Mouse (Mus musculus) stomach, embryonic 16.5 days (tissue): ENCODE measurements around the gene 1700017B05Rik. TPM values are rescaled to one million over a fixed set of nuclear protein-coding genes. Genes with fewer than 3 reads are reported as not detected.

Experiments used
- ATAC-seq: fragments of 200-750 bp; cut with Nextera tagmentation; 2 replicates; pipeline ENCODE4 v1.8.0; 2017; ENCODE audit warnings: moderate number of reproducible peaks, moderate TSS enrichment; ENCODE audit not compliant: insufficient read depth, low FRiP score
- H3K27ac ChIP-seq: fragments of 300-500 bp; sonication (generic); 2 replicates; pipeline ENCODE4 v1.5.1; 2014; ENCODE audit warnings: low read length
- H3K27me3 ChIP-seq: fragments of 300-500 bp; sonication (generic); 2 replicates; pipeline ENCODE4 v1.6.1; 2014; ENCODE audit warnings: low read length, control low read depth, mixed read lengths; ENCODE audit not compliant: control insufficient read depth, insufficient read depth
- H3K36me3 ChIP-seq: fragments of 300-500 bp; sonication (generic); 2 replicates; pipeline ENCODE4 v1.6.1; 2014; ENCODE audit warnings: low read length; ENCODE audit not compliant: control insufficient read depth, insufficient read depth
- H3K4me1 ChIP-seq: fragments of 300-500 bp; sonication (generic); 2 replicates; pipeline ENCODE4 v1.6.1; 2014; ENCODE audit warnings: low read length, control low read depth, mixed read lengths; ENCODE audit not compliant: control insufficient read depth, insufficient read depth
- H3K4me2 ChIP-seq: fragments of 300-500 bp; sonication (generic); 2 replicates; pipeline ENCODE4 v1.6.1; 2014; ENCODE audit warnings: low read depth, low read length, mixed read lengths
- H3K4me3 ChIP-seq: fragments of 300-500 bp; sonication (generic); replicated peaks from 2 replicates; pipeline ENCODE4 v1.5.1; 2014; ENCODE audit warnings: mild to moderate bottlenecking, low read length
- H3K9ac ChIP-seq: fragments of 300-500 bp; sonication (generic); 2 replicates; pipeline ENCODE4 v1.6.1; 2014; ENCODE audit warnings: low read length
- H3K9me3 ChIP-seq: fragments of 300-500 bp; sonication (generic); replicated peaks from 2 replicates; pipeline ENCODE4 v1.6.1; 2016; ENCODE audit warnings: low read length, control low read depth; ENCODE audit not compliant: control insufficient read depth
- WGBS: fragments of 180-500 bp; shearing (Covaris S2); extraction: QIAGEN DNeasy Blood & Tissue Kit; methylation state at CpG from one replicate; pipeline ENCODE4 v1.1.7; 2014; 5-methylcytosine and 5-hydroxymethylcytosine counted together
- polyA plus RNA-seq: library from polyadenylated mRNA; unstranded; fragments of >200 nt; fragmentation: Nextera tagmentation; extraction: Ambion mirVana; gene quantifications from 2 replicates; pipeline ENCODE4 v1.2.1, GENCODE M21; 2015

1700017B05Rik gene
- polyA plus RNA-seq, 1 experiment from 2014 or later: 23.0 TPM

DNA sequence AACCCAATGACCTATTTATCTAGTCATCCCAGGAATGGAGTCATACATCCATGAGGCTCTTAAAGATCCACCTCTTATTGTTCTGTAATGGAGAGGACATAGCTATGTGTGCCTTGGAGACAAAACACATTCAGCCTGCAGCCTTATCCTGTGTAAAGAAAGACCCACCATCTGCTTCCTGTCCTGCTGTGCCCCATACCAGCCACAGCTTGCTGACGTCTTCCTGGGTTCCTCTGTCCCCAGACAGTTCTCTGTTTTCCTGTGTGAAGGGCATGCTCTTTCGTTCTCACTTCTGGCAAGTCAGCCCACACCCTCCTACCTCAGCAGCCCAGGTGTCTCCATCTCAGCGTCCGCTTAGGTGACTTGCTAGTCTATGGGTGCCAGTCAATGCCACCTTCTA is 15.9 kb upstream of the 1700017B05Rik start:
- H3K4me2 ChIP-seq: no peak overlapping the region
- no peaks in the 10 kb centered on the region for H3K27me3 ChIP-seq
- no peaks in the 10 kb centered on the region for H3K36me3 ChIP-seq
- 40% methylated on average over 4 of the region's 4 CpGs for WGBS
- ATAC-seq: no peak
- H3K4me1 ChIP-seq: peaks cover 20% of the 10 kb centered on the region
- 0 out of 2 replicates have a peak overlapping the region, but pooled peaks have one; percentile 5 for H3K9ac ChIP-seq
- H3K27ac ChIP-seq: no peak overlapping the region
- no peaks in the 10 kb centered on the region for H3K9me3 ChIP-seq
- H3K4me3 ChIP-seq: no peak overlapping the region

DNA sequence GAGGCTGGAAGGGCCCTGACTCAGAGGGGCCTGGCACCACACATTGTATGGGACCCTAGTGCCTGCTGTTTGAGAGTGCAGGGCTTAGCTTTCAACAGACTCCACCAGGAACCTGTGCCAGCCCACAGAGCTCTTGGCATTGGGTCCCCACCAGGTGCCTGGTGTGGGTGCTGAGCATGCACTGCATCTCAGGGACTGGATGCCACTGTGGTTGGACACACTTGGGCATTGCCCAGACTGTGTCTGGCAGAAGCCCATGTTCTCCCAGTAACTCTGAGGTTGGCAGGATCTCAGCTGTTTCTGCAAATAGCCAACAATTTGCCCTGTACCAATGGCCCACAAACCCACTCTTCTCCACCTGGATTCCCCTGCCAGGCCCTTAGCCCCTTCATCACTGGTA is 13.9 kb upstream of the 1700017B05Rik start:
- no peak for ATAC-seq
- H3K9ac ChIP-seq: no peak overlapping the region
- no peak overlapping the region for H3K4me2 ChIP-seq
- H3K27ac ChIP-seq: no peak overlapping the region
- peaks cover 14% of the 10 kb centered on the region for H3K4me1 ChIP-seq
- no peaks in the 10 kb centered on the region for H3K27me3 ChIP-seq
- no peaks in the 10 kb centered on the region for H3K9me3 ChIP-seq
- no peaks in the 10 kb centered on the region for H3K36me3 ChIP-seq
- H3K4me3 ChIP-seq: no peak overlapping the region

DNA sequence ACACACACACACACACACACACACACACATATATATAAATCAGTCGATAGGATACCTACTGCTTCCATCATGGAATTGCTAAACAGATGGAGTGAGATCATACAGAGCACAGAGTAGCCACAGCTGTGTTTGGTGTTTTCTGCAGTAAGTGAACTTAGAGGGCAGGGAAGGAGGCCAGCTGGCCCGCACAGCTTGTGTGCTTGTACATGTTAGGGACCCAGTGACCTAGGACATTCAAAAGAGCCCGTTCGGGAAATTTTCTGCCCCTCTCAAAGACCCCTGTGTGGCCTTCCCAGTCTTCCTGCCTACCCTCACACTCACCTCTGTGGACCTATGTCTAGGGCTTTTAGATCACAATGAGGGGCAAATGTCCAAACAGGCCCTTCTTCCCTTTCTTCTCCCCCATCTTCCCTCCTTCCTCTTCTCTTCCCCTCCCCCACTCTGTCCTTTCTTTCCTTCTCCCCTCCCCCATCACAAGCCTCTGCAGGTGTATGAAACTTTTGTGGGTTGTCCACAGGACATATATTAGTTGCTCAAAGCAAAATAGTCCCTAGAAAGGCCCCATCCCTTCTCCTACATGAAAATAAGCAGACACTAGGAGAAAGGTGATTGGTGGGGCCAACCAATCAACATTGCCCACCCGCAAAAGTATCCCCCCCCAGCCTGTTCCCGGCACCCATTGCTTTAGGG is 11.5 kb upstream of the 1700017B05Rik start:
- Histone ChIP-seq H3K36me3 (no peaks in the 10 kb centered on the region), H3K4me2 (no peak overlapping the region), H3K4me1 (peaks cover 11% of the 10 kb centered on the region; the same call in 1 of the 2 replicates), H3K9ac (no peak overlapping the region), H3K9me3 (no peaks in the 10 kb centered on the region), H3K27me3 (no peaks in the 10 kb centered on the region), H3K27ac (no peak overlapping the region), H3K4me3 (no peak overlapping the region)
- 29% methylated on average over 6 of the region's 6 CpGs for WGBS
- ATAC-seq: no peak

DNA sequence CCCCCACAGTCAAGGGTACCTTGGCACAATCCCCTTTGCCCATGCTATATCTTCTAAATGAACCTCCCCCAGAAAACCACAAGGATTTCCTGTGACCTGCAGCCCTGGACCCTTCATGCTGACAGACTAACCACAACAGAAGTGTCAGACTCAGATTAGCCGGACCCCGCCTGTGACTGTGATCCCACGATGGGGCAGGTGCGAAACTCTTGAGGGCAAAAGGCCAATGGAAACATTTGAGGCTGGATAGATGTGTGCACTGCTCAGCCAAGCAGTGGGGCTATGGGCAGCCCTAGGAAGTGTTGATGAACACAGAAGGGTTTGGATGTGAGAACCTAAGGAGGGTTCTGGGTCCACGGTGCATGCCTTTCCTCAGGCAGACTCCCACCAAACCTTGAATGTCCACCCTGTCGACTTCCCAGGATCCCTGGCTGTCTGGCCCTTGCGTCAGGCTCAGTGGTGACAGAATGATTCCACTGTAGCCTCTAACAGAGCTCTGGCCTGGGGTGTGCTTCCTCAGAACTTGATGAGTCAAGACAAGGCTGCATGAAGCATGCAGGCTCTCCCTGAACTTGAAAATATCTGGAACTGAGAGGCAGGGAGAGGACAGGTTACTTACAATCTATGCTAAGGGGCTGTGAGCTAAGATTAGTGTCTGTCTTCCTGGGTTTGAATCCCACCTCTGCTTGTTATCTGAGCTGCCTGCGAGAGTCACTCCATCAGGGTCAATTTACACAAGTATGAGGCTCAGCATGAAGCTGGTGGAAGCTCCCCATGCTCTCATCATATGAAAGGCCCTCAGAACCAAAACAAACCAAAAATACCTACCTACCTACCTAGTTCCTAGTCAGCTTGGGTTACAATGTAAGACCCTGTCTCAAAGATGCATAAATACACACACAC is 10.7 kb upstream of the 1700017B05Rik start:
- 60% methylated on average over 8 of the region's 8 CpGs for WGBS
- no peak for ATAC-seq
- H3K4me2 ChIP-seq: no peak overlapping the region

DNA sequence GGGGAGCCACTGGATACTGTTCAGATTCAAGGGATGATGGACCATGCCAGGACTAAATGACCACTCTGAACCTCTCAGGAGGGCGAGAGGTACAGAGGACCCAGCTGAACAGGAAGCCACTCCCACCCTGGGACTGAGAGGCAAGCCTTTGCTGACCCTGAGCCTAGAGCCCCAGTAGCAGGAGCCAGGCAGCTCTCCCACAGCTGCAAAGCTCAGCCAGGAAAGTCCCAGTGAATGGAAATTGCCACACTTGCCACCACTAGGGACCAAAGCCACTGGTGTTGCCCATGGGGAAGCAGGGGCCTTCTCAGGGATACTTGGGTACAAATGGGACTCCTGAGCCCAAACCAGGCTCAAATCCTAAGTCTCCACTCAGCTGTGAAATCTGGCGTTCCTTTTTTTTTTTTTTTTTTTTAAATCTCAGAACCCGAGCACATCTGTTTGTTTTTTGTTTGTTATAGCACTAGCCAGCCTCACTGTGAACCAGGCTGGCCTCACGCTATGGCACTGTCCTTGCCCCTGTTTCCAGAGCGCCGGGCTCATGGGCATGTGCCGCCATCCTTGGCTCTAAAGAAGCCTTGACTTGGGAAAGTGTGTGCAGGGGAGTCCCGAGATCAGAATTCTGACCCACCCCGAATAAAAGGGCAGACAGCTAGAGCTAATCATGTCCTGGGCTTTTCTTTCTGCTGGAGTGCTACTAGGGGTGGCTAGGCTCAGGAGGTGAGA is 9.6 kb upstream of the 1700017B05Rik start:
- ATAC-seq: no peak
- H3K4me1 ChIP-seq: 0 out of 2 replicates have a peak, but pooled peaks cover 2% of the 10 kb centered on the region
- no peak overlapping the region for H3K4me2 ChIP-seq
- H3K9me3 ChIP-seq: no peaks in the 10 kb centered on the region
- no peaks in the 10 kb centered on the region for H3K36me3 ChIP-seq
- 60% methylated on average over 9 of the region's 9 CpGs for WGBS
- H3K27me3 ChIP-seq: no peaks in the 10 kb centered on the region
- no peak overlapping the region for H3K27ac ChIP-seq
- no peak overlapping the region for H3K9ac ChIP-seq
- no peak overlapping the region for H3K4me3 ChIP-seq

More for the DNA sequence above, 10.7 kb upstream of the 1700017B05Rik start:
- no peaks in the 10 kb centered on the region for H3K27me3 ChIP-seq
- no peaks in the 10 kb centered on the region for H3K9me3 ChIP-seq
- H3K27ac ChIP-seq: no peak overlapping the region
- no peak overlapping the region for H3K9ac ChIP-seq
- no peak overlapping the region for H3K4me3 ChIP-seq
- no peaks in the 10 kb centered on the region for H3K36me3 ChIP-seq
- peaks cover 5% of the 10 kb centered on the region; the same call in 1 of the 2 replicates for H3K4me1 ChIP-seq

DNA sequence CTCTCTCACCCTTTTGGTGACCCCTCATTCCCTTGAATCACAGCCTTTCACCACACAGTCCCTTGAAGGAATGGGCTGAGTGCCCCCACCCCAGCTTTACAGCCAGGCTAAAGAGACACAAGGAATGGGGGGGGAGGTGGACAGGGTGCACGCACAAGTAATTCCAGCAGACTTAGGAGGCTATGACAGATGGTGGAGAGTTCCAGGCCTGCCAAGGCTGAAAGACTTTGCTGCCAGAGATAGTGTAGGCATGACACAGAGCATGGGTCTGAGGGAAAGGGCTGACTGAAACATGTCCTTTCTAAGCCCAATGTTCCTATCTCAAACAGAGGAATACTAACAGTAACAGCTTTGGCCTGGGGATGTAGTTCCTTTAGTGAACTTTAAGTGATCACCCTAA is 8.7 kb upstream of the 1700017B05Rik start:
- no peak overlapping the region for H3K4me3 ChIP-seq
- H3K4me2 ChIP-seq: no peak overlapping the region
- H3K4me1 ChIP-seq: 0 out of 2 replicates have a peak, but pooled peaks cover 2% of the 10 kb centered on the region
- WGBS: 57% methylated on average over 1 of the region's 1 CpGs
- H3K27ac ChIP-seq: no peak overlapping the region
- no peaks in the 10 kb centered on the region for H3K9me3 ChIP-seq
- ATAC-seq: no peak
- no peaks in the 10 kb centered on the region for H3K27me3 ChIP-seq
- H3K36me3 ChIP-seq: no peaks in the 10 kb centered on the region
- H3K9ac ChIP-seq: no peak overlapping the region

DNA sequence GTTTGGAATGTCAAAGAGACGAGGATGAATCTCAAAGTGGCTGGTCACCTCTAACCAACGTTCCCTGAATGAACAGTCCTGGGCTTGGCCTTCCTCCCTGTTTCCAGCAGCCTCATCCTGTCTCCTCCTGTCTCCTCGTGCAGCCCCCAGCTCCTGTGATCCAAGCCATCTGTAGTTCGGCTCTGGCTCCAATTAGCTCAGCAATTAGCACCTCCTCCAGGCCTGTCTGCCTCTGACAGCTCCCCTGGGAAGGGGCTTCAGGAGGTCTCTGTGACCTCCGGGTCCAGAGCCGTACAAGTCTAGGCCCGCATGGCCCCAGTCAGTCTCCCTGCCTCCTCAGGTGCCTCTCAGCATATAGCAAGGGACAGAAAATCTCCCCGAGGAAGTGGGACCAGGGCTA is 8.0 kb upstream of the 1700017B05Rik start:
- no peaks in the 10 kb centered on the region for H3K27me3 ChIP-seq
- H3K36me3 ChIP-seq: no peaks in the 10 kb centered on the region
- no peak overlapping the region for H3K4me2 ChIP-seq
- no peak overlapping the region for H3K9ac ChIP-seq
- H3K27ac ChIP-seq: no peak overlapping the region
- H3K4me1 ChIP-seq: 0 out of 2 replicates have a peak, but pooled peaks cover 2% of the 10 kb centered on the region
- H3K4me3 ChIP-seq: no peak overlapping the region
- H3K9me3 ChIP-seq: no peaks in the 10 kb centered on the region
- no peak for ATAC-seq
- WGBS: 34% methylated on average over 8 of the region's 8 CpGs

DNA sequence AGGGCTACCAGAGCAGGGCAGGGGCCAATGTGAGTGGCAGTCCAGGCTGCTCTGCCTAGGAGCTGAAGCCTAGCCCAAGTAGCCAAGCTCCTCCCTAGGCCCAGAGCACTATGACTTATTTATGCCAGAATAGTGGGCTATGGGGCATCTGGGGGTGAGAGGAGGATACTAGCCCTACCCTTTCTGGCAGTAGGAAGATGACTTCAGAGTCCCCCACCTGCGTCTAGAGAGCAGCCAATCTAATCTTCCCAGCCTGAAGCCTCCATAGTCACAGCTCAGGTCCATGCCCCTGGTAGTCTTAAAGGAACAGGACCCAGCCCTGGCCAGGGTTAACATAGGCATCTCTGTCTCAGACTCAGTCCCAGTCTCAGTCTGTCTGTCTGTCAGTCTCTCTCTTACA is 7.0 kb upstream of the 1700017B05Rik start:
- H3K27me3 ChIP-seq: no peaks in the 10 kb centered on the region
- 0 out of 2 replicates have a peak, but pooled peaks cover 5% of the 10 kb centered on the region for H3K4me1 ChIP-seq
- no peak overlapping the region for H3K9ac ChIP-seq
- no peak overlapping the region for H3K27ac ChIP-seq
- H3K4me3 ChIP-seq: no peak overlapping the region
- no peak for ATAC-seq
- no peaks in the 10 kb centered on the region for H3K36me3 ChIP-seq
- no peaks in the 10 kb centered on the region for H3K9me3 ChIP-seq
- WGBS: 48% methylated on average over 1 of the region's 1 CpGs
- no peak overlapping the region for H3K4me2 ChIP-seq
